Mouse (Mus musculus): ENCODE data around the gene Tor1a.

DNA sequence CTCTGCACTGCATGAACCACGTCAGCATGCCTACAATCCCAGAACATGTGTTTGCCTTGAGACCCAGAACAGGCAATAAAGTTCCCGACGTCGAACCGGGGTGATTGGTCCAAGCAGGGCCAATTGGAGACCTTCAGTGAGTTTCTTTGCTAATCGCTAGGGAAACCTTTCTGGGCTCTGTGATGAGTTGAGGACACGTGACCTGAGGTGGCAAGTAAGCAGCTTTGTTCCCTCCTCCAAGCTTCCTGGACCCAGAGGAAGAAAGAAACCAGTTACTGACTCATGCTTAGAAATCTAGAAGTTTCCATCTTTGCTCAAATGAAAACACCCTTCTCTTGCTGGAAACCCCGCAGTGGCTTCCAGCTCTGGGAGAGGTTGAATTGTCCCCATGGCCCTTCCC is 54.7 kb downstream of the Tor1a start:
- no peak for TF ChIP-seq POLR2A (IDR thresholded peaks at IDR 0.05; ENCODE audit: insufficient read depth, low read depth, low read length)
- no peak for TF ChIP-seq CTCF (IDR thresholded peaks at IDR 0.05; ENCODE audit: insufficient read depth, low read depth, low read length)
